Mouse (Mus musculus): Measurements from ENCODE around the gene Cuta. TPM values are rescaled to one million over a fixed set of nuclear protein-coding genes. Genes with fewer than 3 reads are reported as not detected.
"Not testable (repeated sequence)": the region's sequence is repeated elsewhere in the genome, so short reads cannot be mapped to it uniquely, and the experiment has no call there.

Gene Cuta
- polyA plus RNA-seq, 1 experiment from 2014 or later = 161 TPM

GRCm38 (mm10) chr17:26936921-26937695 lies 2.3 kb downstream of the Cuta start:
- H3K4me1 ChIP-seq (ENCODE audit: control insufficient read depth, insufficient read depth, low read length) = peaks cover 35% of the 10 kb centered on the region
- H3K4me2 ChIP-seq (replicated peaks; ENCODE audit: low read depth, low read length) = no peak overlapping the region
- H3K27me3 ChIP-seq (ENCODE audit: control insufficient read depth, insufficient read depth, low read length) = no peaks in the 10 kb centered on the region
- H3K9ac ChIP-seq (replicated peaks; ENCODE audit: low read depth, low read length) = no peak overlapping the region
- no peak for ATAC-seq (ENCODE audit: insufficient number of reproducible peaks, insufficient read depth, low FRiP score, low read depth)
- WGBS = 86% methylated on average over 15 of the region's 15 CpGs
- H3K27ac ChIP-seq (ENCODE audit: low read length) = no peak overlapping the region
- no peak overlapping the region for H3K4me3 ChIP-seq (ENCODE audit: low read depth, low read length)
- H3K36me3 ChIP-seq (ENCODE audit: control insufficient read depth, insufficient read depth, low read length) = peaks cover 17% of the 10 kb centered on the region
- no peaks in the 10 kb centered on the region for H3K9me3 ChIP-seq (ENCODE audit: control insufficient read depth, low read depth, low read length)

- Histone ChIP-seq H3K4me3 (ENCODE audit: low read depth, low read length) (no peak overlapping the region), H3K9me3 (ENCODE audit: control insufficient read depth, low read depth, low read length) (no peaks in the 10 kb centered on the region), H3K36me3 (ENCODE audit: control insufficient read depth, insufficient read depth, low read length) (peaks cover 17% of the 10 kb centered on the region), H3K9ac (replicated peaks; ENCODE audit: low read depth, low read length) (no peak overlapping the region), H3K27me3 (ENCODE audit: control insufficient read depth, insufficient read depth, low read length) (no peaks in the 10 kb centered on the region), H3K4me2 (replicated peaks; ENCODE audit: low read depth, low read length) (no peak overlapping the region), H3K4me1 (ENCODE audit: control insufficient read depth, insufficient read depth, low read length) (peaks cover 35% of the 10 kb centered on the region), H3K27ac (ENCODE audit: low read length) (no peak overlapping the region)
- 79% methylated on average over 12 of the region's 12 CpGs for WGBS
- no peak for ATAC-seq (ENCODE audit: insufficient number of reproducible peaks, insufficient read depth, low FRiP score, low read depth)
Measured at GRCm38 (mm10) chr17:26936453-26936852, 2.9 kb downstream of the Cuta start.

DNA sequence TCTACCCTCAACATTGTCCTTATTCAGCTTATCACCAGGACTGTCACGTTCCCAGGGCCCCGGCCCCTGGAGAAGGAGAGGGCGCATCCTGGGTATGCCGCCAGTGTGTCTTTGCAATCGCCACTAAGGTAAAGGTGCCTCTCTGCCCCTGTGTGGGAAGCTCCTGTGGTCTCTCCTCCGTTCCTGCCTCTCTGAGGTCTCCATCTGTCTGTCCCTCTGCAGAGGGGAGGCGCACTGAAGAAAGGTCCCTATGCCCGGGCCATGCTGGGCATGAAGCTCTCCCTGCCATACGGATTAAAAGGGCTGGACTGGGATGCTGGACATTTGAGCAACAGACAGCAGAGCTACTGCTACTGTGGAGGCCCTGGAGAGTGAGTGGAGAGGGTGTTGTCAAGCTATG lies 4.3 kb downstream of the Cuta start:
- H3K9me3 ChIP-seq (ENCODE audit: control insufficient read depth, low read depth, low read length) = no peaks in the 10 kb centered on the region
- 90% methylated on average over 9 of the region's 9 CpGs for WGBS
- ATAC-seq (ENCODE audit: insufficient number of reproducible peaks, insufficient read depth, low FRiP score, low read depth) = no peak
- peaks cover 18% of the 10 kb centered on the region for H3K36me3 ChIP-seq (ENCODE audit: control insufficient read depth, insufficient read depth, low read length)
- H3K4me2 ChIP-seq (replicated peaks; ENCODE audit: low read depth, low read length) = no peak overlapping the region
- H3K27me3 ChIP-seq (ENCODE audit: control insufficient read depth, insufficient read depth, low read length) = no peaks in the 10 kb centered on the region
- H3K4me3 ChIP-seq (ENCODE audit: low read depth, low read length) = no peak overlapping the region
- peaks cover 25% of the 10 kb centered on the region for H3K4me1 ChIP-seq (ENCODE audit: control insufficient read depth, insufficient read depth, low read length)
- H3K9ac ChIP-seq (replicated peaks; ENCODE audit: low read depth, low read length) = no peak overlapping the region
- H3K27ac ChIP-seq (ENCODE audit: low read length) = no peak overlapping the region

- peaks cover 24% of the 10 kb centered on the region for H3K4me1 ChIP-seq (ENCODE audit: control insufficient read depth, insufficient read depth, low read length)
- WGBS = 77% methylated on average over 16 of the region's 16 CpGs
- H3K27ac ChIP-seq (ENCODE audit: low read length) = peak overlapping the region; percentile 27
- H3K4me2 ChIP-seq (replicated peaks; ENCODE audit: low read depth, low read length) = peak overlapping the region; percentile 74
- H3K9ac ChIP-seq (replicated peaks; ENCODE audit: low read depth, low read length) = peak overlapping the region; percentile 54; the same call in 1 of the 2 replicates
- H3K36me3 ChIP-seq (ENCODE audit: control insufficient read depth, insufficient read depth, low read length) = peaks cover 21% of the 10 kb centered on the region
- no peak for ATAC-seq (ENCODE audit: insufficient number of reproducible peaks, insufficient read depth, low FRiP score, low read depth)
- no peaks in the 10 kb centered on the region for H3K9me3 ChIP-seq (ENCODE audit: control insufficient read depth, low read depth, low read length)
- peak overlapping the region; percentile 53 for H3K4me3 ChIP-seq (ENCODE audit: low read depth, low read length)
- H3K27me3 ChIP-seq (ENCODE audit: control insufficient read depth, insufficient read depth, low read length) = no peaks in the 10 kb centered on the region
Measured at GRCm38 (mm10) chr17:26933885-26934827, 5.2 kb downstream of the Cuta start.

DNA sequence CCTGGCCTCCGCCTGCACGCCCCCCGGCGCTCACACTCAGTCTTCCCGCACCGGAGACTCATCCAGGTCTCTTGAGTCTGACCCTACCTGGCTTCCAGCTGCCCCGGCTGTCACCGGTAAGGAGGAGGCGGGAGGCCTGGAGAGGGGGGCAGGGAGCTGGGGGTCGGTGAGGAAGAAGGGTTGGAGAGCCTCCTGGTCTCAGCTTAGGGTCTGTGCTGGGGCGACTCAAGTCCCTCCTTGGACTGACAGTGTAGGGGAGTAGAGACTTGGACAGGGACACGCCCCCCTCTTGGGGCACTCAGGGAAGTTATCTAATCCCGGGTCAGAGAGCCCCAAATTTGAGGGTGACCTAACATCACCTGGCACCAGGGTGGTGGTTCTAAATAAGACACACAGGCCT lies 6.0 kb downstream of the Cuta start:
- ATAC-seq (ENCODE audit: insufficient number of reproducible peaks, insufficient read depth, low FRiP score, low read depth) = peak; percentile 16; the same call in 1 of the 2 replicates
- Histone ChIP-seq H3K27me3 (ENCODE audit: control insufficient read depth, insufficient read depth, low read length) (no peaks in the 10 kb centered on the region), H3K27ac (ENCODE audit: low read length) (peak overlapping the region; percentile 27), H3K9ac (replicated peaks; ENCODE audit: low read depth, low read length) (peak overlapping the region; percentile 54; the same call in 1 of the 2 replicates), H3K36me3 (ENCODE audit: control insufficient read depth, insufficient read depth, low read length) (peaks cover 24% of the 10 kb centered on the region), H3K4me2 (replicated peaks; ENCODE audit: low read depth, low read length) (peak overlapping the region; percentile 74), H3K4me1 (ENCODE audit: control insufficient read depth, insufficient read depth, low read length) (peaks cover 22% of the 10 kb centered on the region), H3K4me3 (ENCODE audit: low read depth, low read length) (peak overlapping the region; percentile 53), H3K9me3 (ENCODE audit: control insufficient read depth, low read depth, low read length) (no peaks in the 10 kb centered on the region)
- 5% methylated on average over 13 of the region's 13 CpGs for WGBS

DNA sequence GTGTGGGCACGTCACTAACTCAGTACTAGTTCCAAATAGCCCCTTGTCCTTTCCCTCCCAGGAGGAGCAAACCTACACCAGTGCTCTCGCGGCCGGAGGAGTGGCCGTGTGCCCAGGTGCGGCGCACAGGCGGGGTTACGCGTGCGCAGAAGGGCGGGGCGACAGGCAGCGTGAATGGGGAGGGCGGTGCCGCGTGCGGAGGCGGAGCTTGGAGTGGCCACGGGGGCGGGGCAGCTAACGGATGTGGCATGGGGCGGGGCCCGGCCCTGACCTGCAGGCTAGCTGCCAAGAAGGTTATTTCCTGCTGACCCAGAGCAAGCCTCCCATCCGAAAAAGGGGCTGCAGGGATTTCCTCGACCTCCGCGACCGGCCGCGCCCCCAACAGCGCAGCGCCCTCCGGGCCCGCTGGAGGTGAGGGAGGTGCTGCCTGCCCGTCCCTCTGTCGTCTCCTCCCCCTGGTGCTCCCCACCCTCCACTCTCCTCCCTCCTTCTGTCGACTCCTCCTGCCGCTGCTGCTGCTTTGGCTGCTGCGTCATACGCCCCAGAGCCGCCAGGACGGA lies 6.5 kb downstream of the Cuta start, which contains the start of gene Phf1:
Gene Phf1, plus strand, starts transcription at position 214 of the 560 bp plus-strand sequence.
- peak within 1 kb of the TSS; percentile 54; the same call in 1 of the 2 replicates for H3K9ac ChIP-seq (replicated peaks; ENCODE audit: low read depth, low read length)
- peak within 1 kb of the TSS; percentile 74 for H3K4me2 ChIP-seq (replicated peaks; ENCODE audit: low read depth, low read length)
- under 1% methylated on average over 42 of the region's 43 CpGs for WGBS
- H3K9me3 ChIP-seq (ENCODE audit: control insufficient read depth, low read depth, low read length) = no peaks in the 10 kb centered on the region
- peak within 1 kb of the TSS; percentile 53 for H3K4me3 ChIP-seq (ENCODE audit: low read depth, low read length)
- peak; percentile 90 for ATAC-seq (ENCODE audit: insufficient number of reproducible peaks, insufficient read depth, low FRiP score, low read depth)
- no peaks in the 10 kb centered on the region for H3K27me3 ChIP-seq (ENCODE audit: control insufficient read depth, insufficient read depth, low read length)
- peaks cover 17% of the 10 kb centered on the region for H3K4me1 ChIP-seq (ENCODE audit: control insufficient read depth, insufficient read depth, low read length)
- H3K36me3 ChIP-seq (ENCODE audit: control insufficient read depth, insufficient read depth, low read length) = peaks cover 26% of the 10 kb centered on the region
- H3K27ac ChIP-seq (ENCODE audit: low read length) = peak within 1 kb of the TSS; percentile 66

GRCm38 (mm10) chr17:26931795-26932194 lies 7.6 kb downstream of the Cuta start:
- H3K4me1 ChIP-seq (ENCODE audit: control insufficient read depth, insufficient read depth, low read length); H3K27ac ChIP-seq (ENCODE audit: low read length); H3K9ac ChIP-seq (replicated peaks; ENCODE audit: low read depth, low read length); H3K4me3 ChIP-seq (ENCODE audit: low read depth, low read length); H3K9me3 ChIP-seq (ENCODE audit: control insufficient read depth, low read depth, low read length); H3K4me2 ChIP-seq (replicated peaks; ENCODE audit: low read depth, low read length); ATAC-seq (ENCODE audit: insufficient number of reproducible peaks, insufficient read depth, low FRiP score, low read depth); H3K27me3 ChIP-seq (ENCODE audit: control insufficient read depth, insufficient read depth, low read length): not testable (repeated sequence)
- peaks cover 26% of the 10 kb centered on the region for H3K36me3 ChIP-seq (ENCODE audit: control insufficient read depth, insufficient read depth, low read length)
- WGBS = 67% methylated on average over 7 of the region's 7 CpGs

GRCm38 (mm10) chr17:26925414-26925813 lies 14.0 kb downstream of the Cuta start:
- ATAC-seq (ENCODE audit: insufficient number of reproducible peaks, insufficient read depth, low FRiP score, low read depth); H3K9ac ChIP-seq (replicated peaks; ENCODE audit: low read depth, low read length); H3K27ac ChIP-seq (ENCODE audit: low read length); H3K9me3 ChIP-seq (ENCODE audit: control insufficient read depth, low read depth, low read length); H3K27me3 ChIP-seq (ENCODE audit: control insufficient read depth, insufficient read depth, low read length); H3K4me2 ChIP-seq (replicated peaks; ENCODE audit: low read depth, low read length); H3K4me1 ChIP-seq (ENCODE audit: control insufficient read depth, insufficient read depth, low read length); H3K4me3 ChIP-seq (ENCODE audit: low read depth, low read length): not testable (repeated sequence)
- 96% methylated on average over 9 of the region's 9 CpGs for WGBS
- peaks cover 17% of the 10 kb centered on the region for H3K36me3 ChIP-seq (ENCODE audit: control insufficient read depth, insufficient read depth, low read length)

Data from stomach, embryonic 14.5 days (tissue).